Mouse (Mus musculus): ENCODE data around the gene Nhlrc4.

Gene Nhlrc4

DNA sequence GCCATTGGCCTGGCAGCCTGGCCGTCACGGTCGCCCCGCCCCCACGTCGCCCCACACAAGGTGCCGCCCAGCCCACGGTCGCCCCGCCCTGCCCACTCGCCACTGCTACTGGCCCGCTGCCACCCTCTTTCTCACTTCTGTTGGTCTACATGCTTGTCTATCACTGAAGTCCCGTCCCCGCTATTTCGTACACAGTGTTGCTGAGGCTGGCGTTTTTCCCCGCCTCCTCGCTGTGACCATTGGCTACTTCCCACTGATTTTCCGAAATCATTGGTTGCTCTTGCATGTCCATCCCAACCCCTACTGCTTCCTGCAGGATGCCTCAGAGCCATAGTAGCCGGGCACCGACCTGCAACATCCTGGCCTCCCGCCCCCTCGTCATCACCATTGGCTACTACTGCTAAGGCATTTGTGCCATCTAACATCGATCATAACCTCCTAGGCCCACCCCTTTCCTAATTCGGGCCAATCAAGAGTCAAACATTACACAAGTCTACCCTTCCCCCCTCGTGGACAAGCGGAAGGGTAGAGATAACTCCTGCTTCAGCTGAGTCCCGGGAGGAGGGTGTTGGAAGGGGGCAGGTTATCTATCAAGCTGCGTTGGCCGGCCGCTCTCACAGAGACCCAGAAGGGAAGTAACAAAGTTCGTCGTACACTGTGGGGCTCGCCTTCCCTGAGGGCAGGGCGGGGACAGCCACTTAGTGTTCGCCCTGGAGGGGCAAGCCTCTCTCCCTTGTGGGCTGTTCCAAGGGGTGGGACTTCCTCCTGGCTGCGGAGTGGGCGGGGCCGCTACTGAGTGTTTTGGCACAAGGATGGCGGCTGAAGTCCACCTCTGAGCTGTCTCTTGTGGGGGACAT is 24.7 kb downstream of the Nhlrc4 start:
- Histone ChIP-seq H3K36me3 (ENCODE audit: control insufficient read depth, insufficient read depth, low read length, poor library complexity, severe bottlenecking) (no peaks in the 10 kb centered on the region), H3K27me3 (ENCODE audit: control insufficient read depth, insufficient read depth, low read length, poor library complexity, severe bottlenecking) (no peaks in the 10 kb centered on the region)
- peak; percentile 100 for DNase-seq (ENCODE audit: low read depth, low spot score)

DNA sequence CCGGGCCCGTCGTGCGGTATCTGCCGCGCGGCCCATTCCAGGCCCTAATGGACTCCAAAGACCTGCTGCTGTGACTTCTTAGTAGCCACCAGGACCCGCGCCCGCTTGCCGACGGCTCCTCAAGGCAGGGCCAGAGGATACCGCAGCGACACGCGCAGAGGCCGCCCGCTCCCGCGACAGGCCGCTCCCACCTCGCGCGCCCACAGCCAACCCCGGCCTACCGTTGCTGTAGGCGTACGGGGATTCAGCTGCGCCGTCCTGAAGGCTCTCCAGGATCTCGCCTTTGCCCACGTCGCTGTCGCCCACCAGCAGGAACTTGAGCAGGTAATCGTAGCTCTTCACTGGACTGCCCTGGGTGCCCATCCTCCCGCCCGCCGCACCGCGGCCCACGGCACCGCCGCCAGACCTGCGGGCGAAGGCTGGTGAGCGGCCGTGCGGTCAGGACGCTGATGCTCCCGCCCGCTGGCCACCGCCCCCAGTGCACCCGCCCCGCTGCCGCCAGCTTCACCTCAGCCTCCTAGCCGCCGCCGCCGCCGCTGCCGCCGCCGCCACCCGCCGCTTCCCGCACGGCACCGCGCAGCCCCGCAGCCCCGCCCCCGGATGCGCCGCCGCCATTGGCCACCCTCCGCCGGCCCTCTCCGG is 25.5 kb downstream of the Nhlrc4 start, which contains the start of gene Rab40c:
Rab40c (minus strand) TSS at position 584 of the 642 bp plus-strand sequence.
- Histone ChIP-seq H3K27me3 (ENCODE audit: control insufficient read depth, insufficient read depth, low read length, poor library complexity, severe bottlenecking) (no peaks in the 10 kb centered on the region), H3K36me3 (ENCODE audit: control insufficient read depth, insufficient read depth, low read length, poor library complexity, severe bottlenecking) (no peaks in the 10 kb centered on the region)
- DNase-seq (ENCODE audit: low read depth, low spot score), result no peak

DNA sequence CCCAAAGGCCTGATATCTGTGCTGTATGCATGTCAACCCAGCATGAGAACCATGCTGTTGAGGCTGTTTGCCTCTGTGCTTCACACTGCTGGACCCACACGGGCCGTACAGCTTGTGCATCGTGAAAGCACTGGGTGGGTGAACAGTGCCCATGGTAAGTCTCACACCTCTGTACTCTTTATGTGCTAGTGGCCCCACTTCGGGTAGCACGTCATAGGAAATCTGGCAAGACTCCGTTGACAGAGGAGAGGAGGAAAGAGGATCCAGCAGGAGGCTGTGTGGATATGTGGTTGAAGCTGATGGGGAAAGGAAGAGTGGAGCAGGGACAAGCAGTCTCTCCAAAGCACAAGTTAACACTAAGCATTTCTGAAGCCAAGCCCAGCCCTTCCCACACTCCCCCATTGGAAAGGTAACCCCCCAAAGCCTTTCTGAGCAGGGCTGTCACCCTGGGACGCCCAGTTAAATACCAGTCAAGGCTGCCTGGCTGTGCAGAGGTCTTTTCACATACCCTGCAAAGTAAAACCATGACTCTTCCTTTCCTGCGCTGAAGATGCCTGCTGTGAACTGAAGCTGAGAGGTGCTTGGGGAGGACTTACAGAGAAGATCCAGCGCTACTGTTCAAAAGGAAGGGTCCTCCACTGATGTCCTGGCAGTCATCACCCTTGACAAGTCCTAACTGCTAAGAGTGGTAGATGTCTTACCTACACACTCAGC is 26.6 kb downstream of the Nhlrc4 start:
- no peak for DNase-seq (ENCODE audit: low read depth, low spot score)
- Histone ChIP-seq H3K27me3 (ENCODE audit: control insufficient read depth, insufficient read depth, low read length, poor library complexity, severe bottlenecking) (no peaks in the 10 kb centered on the region), H3K36me3 (ENCODE audit: control insufficient read depth, insufficient read depth, low read length, poor library complexity, severe bottlenecking) (no peaks in the 10 kb centered on the region; the same call in 1 of the 2 replicates)

GRCm38 (mm10) chr17:25916931-25917647 is 27.7 kb downstream of the Nhlrc4 start:
- Histone ChIP-seq H3K36me3 (ENCODE audit: control insufficient read depth, insufficient read depth, low read length, poor library complexity, severe bottlenecking) (no peaks in the 10 kb centered on the region; the same call in 1 of the 2 replicates), H3K27me3 (ENCODE audit: control insufficient read depth, insufficient read depth, low read length, poor library complexity, severe bottlenecking) (no peaks in the 10 kb centered on the region)
- DNase-seq (ENCODE audit: low read depth, low spot score), result no peak

GRCm38 (mm10) chr17:25914295-25914694 is 30.5 kb downstream of the Nhlrc4 start:
- DNase-seq (ENCODE audit: low read depth, low spot score), result no peak

DNA sequence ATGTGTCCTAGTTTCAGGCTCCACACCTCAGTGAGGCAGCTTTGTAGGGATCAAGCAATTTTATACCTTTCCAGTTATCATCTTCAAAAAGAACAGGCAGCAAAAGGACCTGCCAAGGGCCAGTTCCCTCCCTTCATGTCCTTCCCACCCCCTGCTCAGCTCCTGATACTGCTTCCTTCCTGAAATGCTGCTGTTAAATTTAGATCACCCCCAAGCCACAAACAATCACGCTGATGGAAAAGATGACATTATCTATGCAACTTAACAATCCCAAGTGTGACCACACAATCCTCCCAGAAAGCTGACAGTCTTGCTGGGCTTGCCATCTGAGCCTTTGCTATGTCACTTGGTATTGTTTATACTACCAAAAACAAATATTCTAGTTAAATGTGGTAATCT is 30.9 kb downstream of the Nhlrc4 start:
- no peak for DNase-seq (ENCODE audit: low read depth, low spot score)
- Histone ChIP-seq H3K36me3 (ENCODE audit: control insufficient read depth, insufficient read depth, low read length, poor library complexity, severe bottlenecking) (no peaks in the 10 kb centered on the region; the same call in none of the 2 replicates), H3K27me3 (ENCODE audit: control insufficient read depth, insufficient read depth, low read length, poor library complexity, severe bottlenecking) (no peaks in the 10 kb centered on the region)

More at GRCm38 (mm10) chr17:25914295-25914694, 30.5 kb downstream of the Nhlrc4 start:
- Histone ChIP-seq H3K27me3 (ENCODE audit: control insufficient read depth, insufficient read depth, low read length, poor library complexity, severe bottlenecking) (no peaks in the 10 kb centered on the region), H3K36me3 (ENCODE audit: control insufficient read depth, insufficient read depth, low read length, poor library complexity, severe bottlenecking) (no peaks in the 10 kb centered on the region; the same call in none of the 2 replicates)

GRCm38 (mm10) chr17:25913186-25913876 is 31.4 kb downstream of the Nhlrc4 start:
- no peak for DNase-seq (ENCODE audit: low read depth, low spot score)
- H3K27me3 ChIP-seq (ENCODE audit: control insufficient read depth, insufficient read depth, low read length, poor library complexity, severe bottlenecking), result no peaks in the 10 kb centered on the region
- H3K36me3 ChIP-seq (ENCODE audit: control insufficient read depth, insufficient read depth, low read length, poor library complexity, severe bottlenecking), result no peaks in the 10 kb centered on the region; the same call in none of the 2 replicates

- no peaks in the 10 kb centered on the region for H3K27me3 ChIP-seq (ENCODE audit: control insufficient read depth, insufficient read depth, low read length, poor library complexity, severe bottlenecking)
- no peak for DNase-seq (ENCODE audit: low read depth, low spot score)
Measured at GRCm38 (mm10) chr17:25911816-25912215, 32.9 kb downstream of the Nhlrc4 start.

GRCm38 (mm10) chr17:25907640-25908039 is 37.1 kb downstream of the Nhlrc4 start:
- DNase-seq (ENCODE audit: low read depth, low spot score), result no peak
- Histone ChIP-seq H3K36me3 (ENCODE audit: control insufficient read depth, insufficient read depth, low read length, poor library complexity, severe bottlenecking) (no peaks in the 10 kb centered on the region; the same call in 1 of the 2 replicates), H3K27me3 (ENCODE audit: control insufficient read depth, insufficient read depth, low read length, poor library complexity, severe bottlenecking) (no peaks in the 10 kb centered on the region)

More at GRCm38 (mm10) chr17:25911816-25912215, 32.9 kb downstream of the Nhlrc4 start:
- H3K36me3 ChIP-seq (ENCODE audit: control insufficient read depth, insufficient read depth, low read length, poor library complexity, severe bottlenecking), result no peaks in the 10 kb centered on the region; the same call in none of the 2 replicates

DNA sequence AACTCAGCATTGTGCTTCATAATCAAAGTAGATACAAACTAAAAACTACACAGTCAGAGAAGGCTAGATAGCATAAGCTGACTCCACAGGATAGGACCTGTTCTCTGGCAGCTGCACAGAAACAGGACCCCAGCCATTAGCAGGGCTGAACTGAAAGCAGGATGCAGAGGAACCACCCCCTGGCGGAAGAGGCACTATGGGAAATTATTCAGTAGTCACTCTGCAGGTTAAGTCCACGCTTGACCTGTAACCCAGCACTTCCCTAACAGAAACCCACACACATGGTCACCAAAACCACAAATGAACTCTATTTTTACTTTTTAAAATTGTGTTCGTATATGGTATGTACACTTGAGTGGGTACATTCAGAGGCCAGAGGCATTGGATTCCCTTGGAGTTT is 41.7 kb downstream of the Nhlrc4 start:
- no peaks in the 10 kb centered on the region for H3K27me3 ChIP-seq (ENCODE audit: control insufficient read depth, insufficient read depth, low read length, poor library complexity, severe bottlenecking)
- no peaks in the 10 kb centered on the region; the same call in 1 of the 2 replicates for H3K36me3 ChIP-seq (ENCODE audit: control insufficient read depth, insufficient read depth, low read length, poor library complexity, severe bottlenecking)
- DNase-seq (ENCODE audit: low read depth, low spot score), result peak; percentile 59

DNA sequence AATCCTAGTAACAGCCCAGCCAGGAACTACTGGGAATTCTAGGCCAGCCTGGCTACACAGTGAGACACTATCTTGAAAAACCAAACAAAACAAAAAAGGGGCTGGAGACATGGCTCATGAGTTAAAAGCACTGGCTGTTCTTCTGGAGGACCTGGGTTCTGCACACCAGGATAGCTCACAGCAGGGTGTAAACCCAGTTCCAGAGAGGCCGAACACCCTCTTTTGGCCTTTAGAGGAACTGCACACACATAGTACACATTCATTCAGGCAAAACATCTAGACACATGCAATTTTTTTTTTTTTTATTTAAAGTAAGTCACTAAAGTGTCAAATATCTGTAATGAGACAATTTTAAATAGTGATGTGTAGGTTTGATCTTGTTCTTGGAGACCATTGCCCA is 44.6 kb downstream of the Nhlrc4 start:
- no peak for DNase-seq (ENCODE audit: low read depth, low spot score)
- no peaks in the 10 kb centered on the region; the same call in 1 of the 2 replicates for H3K36me3 ChIP-seq (ENCODE audit: control insufficient read depth, insufficient read depth, low read length, poor library complexity, severe bottlenecking)
- H3K27me3 ChIP-seq (ENCODE audit: control insufficient read depth, insufficient read depth, low read length, poor library complexity, severe bottlenecking), result no peaks in the 10 kb centered on the region

DNA sequence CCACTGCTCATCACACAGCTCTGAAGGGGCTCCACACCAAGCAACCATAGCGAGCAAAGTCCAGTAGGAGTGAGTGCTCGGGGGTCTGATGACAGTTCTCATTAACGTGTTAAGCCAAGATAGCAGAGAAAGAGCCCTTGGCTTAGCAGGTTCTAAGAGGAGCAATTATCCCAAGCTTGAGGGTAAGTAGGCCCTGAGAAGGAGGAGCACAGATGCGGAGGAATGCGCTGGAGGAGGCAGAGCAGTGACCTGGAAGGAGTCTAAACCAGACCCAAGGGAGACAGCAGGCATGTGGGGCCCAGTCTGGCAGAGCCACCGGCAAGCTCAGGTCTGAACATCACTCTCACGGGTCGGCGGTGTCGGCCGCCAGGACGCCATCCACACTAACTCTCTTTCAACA is 48.9 kb downstream of the Nhlrc4 start:
- no peak for DNase-seq (ENCODE audit: low read depth, low spot score)
- Histone ChIP-seq H3K27me3 (ENCODE audit: control insufficient read depth, insufficient read depth, low read length, poor library complexity, severe bottlenecking) (no peaks in the 10 kb centered on the region), H3K36me3 (ENCODE audit: control insufficient read depth, insufficient read depth, low read length, poor library complexity, severe bottlenecking) (no peaks in the 10 kb centered on the region; the same call in 1 of the 2 replicates)

DNA sequence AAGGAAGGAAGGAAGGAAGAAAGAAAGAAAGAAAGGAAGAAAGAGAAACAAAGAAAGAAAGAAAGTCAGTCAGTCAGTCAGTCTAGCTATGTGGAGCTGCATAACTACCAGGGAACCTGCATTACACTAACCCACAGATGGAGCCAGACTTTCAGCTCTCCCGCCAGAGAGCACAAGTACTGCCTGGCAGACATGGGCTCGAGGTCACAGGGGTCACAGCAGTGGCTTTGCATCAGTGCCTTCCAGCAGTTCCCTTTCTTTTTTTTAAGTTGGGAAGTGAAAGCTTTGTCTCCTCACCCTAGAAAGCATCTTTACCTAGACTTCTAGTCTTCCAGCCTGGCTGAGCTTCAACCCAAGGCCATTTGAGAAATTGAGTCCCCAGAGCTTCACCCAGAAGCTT is 49.3 kb downstream of the Nhlrc4 start:
- no peaks in the 10 kb centered on the region; the same call in 1 of the 2 replicates for H3K36me3 ChIP-seq (ENCODE audit: control insufficient read depth, insufficient read depth, low read length, poor library complexity, severe bottlenecking)
- DNase-seq (ENCODE audit: low read depth, low spot score), result peak; percentile 28

More for the DNA sequence above, 49.3 kb downstream of the Nhlrc4 start:
- H3K27me3 ChIP-seq (ENCODE audit: control insufficient read depth, insufficient read depth, low read length, poor library complexity, severe bottlenecking), result no peaks in the 10 kb centered on the region
